Mouse (Mus musculus): Measurements from ENCODE around the gene Uqcc2.

DNA sequence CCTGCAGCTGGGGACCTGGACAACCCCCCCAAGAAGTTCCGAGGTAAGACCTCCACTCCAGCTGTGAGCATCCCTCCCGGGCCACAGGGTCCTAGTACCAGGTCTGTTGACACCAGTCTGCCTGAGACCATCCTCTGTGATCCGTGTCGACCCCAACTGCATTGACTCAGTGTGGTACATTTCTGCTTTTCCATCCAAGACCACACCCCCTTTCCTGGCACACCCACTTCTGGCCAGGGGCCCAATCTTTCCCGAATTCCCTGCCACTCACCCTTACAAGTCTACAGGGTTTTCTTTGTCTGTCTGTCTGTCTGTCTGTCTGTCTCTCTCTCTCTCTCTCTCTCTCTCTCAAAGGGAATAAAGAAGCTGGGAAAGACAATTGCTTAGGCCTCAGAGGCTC, 60.6 kb downstream of the Uqcc2 start:
- TF ChIP-seq CTCF (IDR thresholded peaks at IDR 0.05; ENCODE audit: control insufficient read depth, insufficient read depth, insufficient replicate concordance, low read depth, low read length) (no peak), POLR2A (IDR thresholded peaks at IDR 0.05; ENCODE audit: control insufficient read depth, low read depth, low read length) (no peak)
